Mouse (Mus musculus): ENCODE results near the gene Krt16.

The Krt16 gene

GRCm38 (mm10) chr11:100248852-100249465 lies at the start of gene Krt16:
Gene Krt16, minus strand, starts transcription at chr11:100248902.
- DNase-seq = no peak

- no peak for DNase-seq
These were observed 49.1 kb upstream of the Krt16 start for GRCm38 (mm10) chr11:100297801-100298200.

GRCm38 (mm10) chr11:100295308-100295707 lies 46.6 kb upstream of the Krt16 start:
- peak; percentile 45 to 78 for DNase-seq

GRCm38 (mm10) chr11:100292884-100293283 lies 44.2 kb upstream of the Krt16 start:
- DNase-seq = no peak

- no peak for DNase-seq
These were observed 41.5 kb upstream of the Krt16 start for GRCm38 (mm10) chr11:100290235-100290634.

GRCm38 (mm10) chr11:100288942-100289341 lies 40.2 kb upstream of the Krt16 start:
- DNase-seq = no peak

GRCm38 (mm10) chr11:100287024-100287423 lies 38.3 kb upstream of the Krt16 start:
- DNase-seq = no peak

GRCm38 (mm10) chr11:100284988-100285387 lies 36.3 kb upstream of the Krt16 start:
- no peak for DNase-seq

GRCm38 (mm10) chr11:100282549-100282948 lies 33.8 kb upstream of the Krt16 start:
- peak; percentile 45 to 78 for DNase-seq

- peak; percentile 43 to 88 for DNase-seq
These were observed 33.2 kb upstream of the Krt16 start for GRCm38 (mm10) chr11:100281596-100282544.

- no peak for DNase-seq
These were observed 30.1 kb upstream of the Krt16 start for GRCm38 (mm10) chr11:100278759-100279158.

- DNase-seq = no peak
These were observed 29.2 kb upstream of the Krt16 start for GRCm38 (mm10) chr11:100277726-100278480.

GRCm38 (mm10) chr11:100275466-100275865 lies 26.8 kb upstream of the Krt16 start:
- DNase-seq = no peak

GRCm38 (mm10) chr11:100274719-100275118 lies 26.0 kb upstream of the Krt16 start:
- no peak for DNase-seq

- no peak for DNase-seq
These were observed 23.2 kb upstream of the Krt16 start for GRCm38 (mm10) chr11:100271878-100272277.

- DNase-seq = no peak
These were observed 21.2 kb upstream of the Krt16 start, which contains the start of gene Krt42 for GRCm38 (mm10) chr11:100269821-100270332. Gene Krt42, minus strand, starts transcription at chr11:100269871.

GRCm38 (mm10) chr11:100262058-100262980 lies 13.6 kb upstream of the Krt16 start:
- DNase-seq = no peak

- no peak for DNase-seq
These were observed 12.5 kb upstream of the Krt16 start for GRCm38 (mm10) chr11:100261235-100261605.

GRCm38 (mm10) chr11:100260514-100261234 lies 12.0 kb upstream of the Krt16 start, which contains the start of gene Krt17:
Gene Krt17, minus strand, starts transcription at chr11:100261029.
- DNase-seq = no peak

- DNase-seq = no peak
These were observed 10.4 kb upstream of the Krt16 start for GRCm38 (mm10) chr11:100259079-100259478.

GRCm38 (mm10) chr11:100257967-100258366 lies 9.3 kb upstream of the Krt16 start:
- no peak for DNase-seq
